Mouse (Mus musculus) hindbrain, embryonic 12.5 days (tissue): ENCODE measurements at regions not wholly inside any gene's neighbourhood (a gene's known extent, or its start where the extent isn't known, plus 50 kb on each side); places are given as distances from the start of the nearest gene placed in this dataset.

ENCODE experiments used
- ATAC-seq: fragments of 200-750 bp; cut with Nextera tagmentation; 2 replicates; pipeline ENCODE4 v1.8.0; 2017; ENCODE audit warnings: moderate TSS enrichment; ENCODE audit not compliant: low FRiP score
- H3K27ac ChIP-seq: fragments of 300-500 bp; sonication (generic); 2 replicates; pipeline ENCODE4 v1.5.1; 2016; ENCODE audit warnings: mild to moderate bottlenecking
- H3K27me3 ChIP-seq: fragments of 300-500 bp; sonication (generic); 2 replicates; pipeline ENCODE4 v1.6.1; 2016; ENCODE audit warnings: mild to moderate bottlenecking
- H3K36me3 ChIP-seq: fragments of 300-500 bp; sonication (generic); 2 replicates; pipeline ENCODE4 v1.6.1; 2016; ENCODE audit warnings: mild to moderate bottlenecking
- H3K4me1 ChIP-seq: fragments of 300-500 bp; sonication (generic); 2 replicates; pipeline ENCODE4 v1.6.1; 2016
- H3K4me2 ChIP-seq: fragments of 300-500 bp; sonication (generic); replicated peaks from 2 replicates; pipeline ENCODE4 v1.6.1; 2016; ENCODE audit warnings: mild to moderate bottlenecking
- H3K4me3 ChIP-seq: fragments of 300-500 bp; sonication (generic); 2 replicates; pipeline ENCODE4 v1.5.1; 2016; ENCODE audit warnings: mild to moderate bottlenecking
- H3K9ac ChIP-seq: fragments of 300-500 bp; sonication (generic); 2 replicates; pipeline ENCODE4 v1.6.1; 2016; ENCODE audit warnings: mild to moderate bottlenecking, moderate library complexity
- H3K9me3 ChIP-seq: fragments of 300-500 bp; sonication (generic); replicated peaks from 2 replicates; pipeline ENCODE4 v1.6.1; 2016; ENCODE audit warnings: mild to moderate bottlenecking
- WGBS: fragments of 180-500 bp; shearing (Covaris S2); methylation state at CpG from one replicate; pipeline ENCODE4 v1.1.7; 2016; 5-methylcytosine and 5-hydroxymethylcytosine counted together

- no peaks in the 10 kb centered on the region for H3K4me1 ChIP-seq
- H3K9me3 ChIP-seq: no peaks in the 10 kb centered on the region
- H3K9ac ChIP-seq: no peak overlapping the region
- 78% methylated on average over 1 of the region's 1 CpGs for WGBS
- no peaks in the 10 kb centered on the region for H3K27me3 ChIP-seq
- H3K36me3 ChIP-seq: no peaks in the 10 kb centered on the region
- H3K27ac ChIP-seq: no peak overlapping the region
- no peak overlapping the region for H3K4me2 ChIP-seq
- ATAC-seq: no peak
- no peak overlapping the region for H3K4me3 ChIP-seq
Measured at GRCm38 (mm10) chr7:63313096-63313495, 100.7 kb upstream of the Chrna7 start.

GRCm38 (mm10) chr7:63319594-63319993, 107.2 kb upstream of the Chrna7 start:
- peak; percentile 51; the same call in 1 of the 2 replicates for ATAC-seq
- H3K4me2 ChIP-seq: no peak overlapping the region
- H3K27ac ChIP-seq: no peak overlapping the region
- no peak overlapping the region for H3K4me3 ChIP-seq
- WGBS: 0% methylated on average over 2 of the region's 2 CpGs
- H3K9me3 ChIP-seq: no peaks in the 10 kb centered on the region
- no peaks in the 10 kb centered on the region for H3K36me3 ChIP-seq
- H3K9ac ChIP-seq: no peak overlapping the region
- H3K27me3 ChIP-seq: no peaks in the 10 kb centered on the region
- H3K4me1 ChIP-seq: no peaks in the 10 kb centered on the region

- no peak overlapping the region for H3K9ac ChIP-seq
- H3K4me2 ChIP-seq: no peak overlapping the region
- no peak for ATAC-seq
- no peaks in the 10 kb centered on the region for H3K9me3 ChIP-seq
- no peak overlapping the region for H3K27ac ChIP-seq
- H3K36me3 ChIP-seq: no peaks in the 10 kb centered on the region
- 79% methylated on average over 5 of the region's 5 CpGs for WGBS
- no peak overlapping the region for H3K4me3 ChIP-seq
- H3K27me3 ChIP-seq: no peaks in the 10 kb centered on the region
- no peaks in the 10 kb centered on the region for H3K4me1 ChIP-seq
Measured at GRCm38 (mm10) chr7:63321171-63321570, 108.8 kb upstream of the Chrna7 start.

GRCm38 (mm10) chr7:63321951-63322710, 109.8 kb upstream of the Chrna7 start:
- 37% methylated on average over 11 of the region's 11 CpGs for WGBS

GRCm38 (mm10) chr7:63335146-63335545, 109.4 kb upstream of the Otud7a start:
- Histone ChIP-seq H3K9me3 (no peaks in the 10 kb centered on the region), H3K4me3 (no peak overlapping the region), H3K9ac (no peak overlapping the region), H3K4me1 (no peaks in the 10 kb centered on the region), H3K4me2 (no peak overlapping the region), H3K27ac (no peak overlapping the region), H3K27me3 (no peaks in the 10 kb centered on the region), H3K36me3 (no peaks in the 10 kb centered on the region)
- 31% methylated on average over 1 of the region's 1 CpGs for WGBS
- no peak for ATAC-seq

More at GRCm38 (mm10) chr7:63321951-63322710, 109.8 kb upstream of the Chrna7 start:
- Histone ChIP-seq H3K27ac (no peak overlapping the region), H3K4me3 (no peak overlapping the region), H3K9me3 (no peaks in the 10 kb centered on the region), H3K27me3 (no peaks in the 10 kb centered on the region), H3K4me1 (no peaks in the 10 kb centered on the region), H3K9ac (no peak overlapping the region), H3K4me2 (no peak overlapping the region), H3K36me3 (no peaks in the 10 kb centered on the region)
- ATAC-seq: peak; percentile 27; the same call in 1 of the 2 replicates

- Histone ChIP-seq H3K27ac (no peak overlapping the region), H3K4me2 (no peak overlapping the region), H3K27me3 (no peaks in the 10 kb centered on the region), H3K9me3 (no peaks in the 10 kb centered on the region), H3K9ac (no peak overlapping the region), H3K4me1 (no peaks in the 10 kb centered on the region), H3K4me3 (no peak overlapping the region), H3K36me3 (no peaks in the 10 kb centered on the region)
- WGBS: 70% methylated on average over 3 of the region's 3 CpGs
- ATAC-seq: no peak
Measured at GRCm38 (mm10) chr7:63336072-63336471, 108.5 kb upstream of the Otud7a start.

GRCm38 (mm10) chr7:63341716-63342115, 102.8 kb upstream of the Otud7a start:
- no peak overlapping the region for H3K4me2 ChIP-seq
- WGBS: 71% methylated on average over 4 of the region's 4 CpGs
- H3K4me1 ChIP-seq: no peaks in the 10 kb centered on the region
- no peak overlapping the region for H3K4me3 ChIP-seq
- no peaks in the 10 kb centered on the region for H3K36me3 ChIP-seq
- H3K9ac ChIP-seq: no peak overlapping the region
- H3K27ac ChIP-seq: no peak overlapping the region
- no peaks in the 10 kb centered on the region for H3K27me3 ChIP-seq
- no peaks in the 10 kb centered on the region for H3K9me3 ChIP-seq
- no peak for ATAC-seq

GRCm38 (mm10) chr7:63345671-63346392, 98.7 kb upstream of the Otud7a start:
- H3K36me3 ChIP-seq: no peaks in the 10 kb centered on the region
- WGBS: 32% methylated on average over 11 of the region's 11 CpGs
- no peak overlapping the region for H3K4me3 ChIP-seq
- no peak overlapping the region for H3K4me2 ChIP-seq
- no peaks in the 10 kb centered on the region for H3K9me3 ChIP-seq
- H3K9ac ChIP-seq: no peak overlapping the region
- no peak overlapping the region for H3K27ac ChIP-seq
- H3K27me3 ChIP-seq: no peaks in the 10 kb centered on the region
- no peaks in the 10 kb centered on the region for H3K4me1 ChIP-seq
- 0 out of 2 replicates have a peak, but pooled peaks have one; percentile 48 for ATAC-seq

- Histone ChIP-seq H3K9me3 (no peaks in the 10 kb centered on the region), H3K9ac (no peak overlapping the region), H3K4me2 (no peak overlapping the region), H3K27me3 (no peaks in the 10 kb centered on the region), H3K27ac (no peak overlapping the region), H3K4me1 (no peaks in the 10 kb centered on the region), H3K36me3 (no peaks in the 10 kb centered on the region), H3K4me3 (no peak overlapping the region)
- WGBS: 97% methylated on average over 2 of the region's 2 CpGs
- no peak for ATAC-seq
Measured at GRCm38 (mm10) chr7:63346393-63346730, 98.2 kb upstream of the Otud7a start.
